ENCODE assay signal across 28 mouse cellular contexts in the genomic region with DNA sequence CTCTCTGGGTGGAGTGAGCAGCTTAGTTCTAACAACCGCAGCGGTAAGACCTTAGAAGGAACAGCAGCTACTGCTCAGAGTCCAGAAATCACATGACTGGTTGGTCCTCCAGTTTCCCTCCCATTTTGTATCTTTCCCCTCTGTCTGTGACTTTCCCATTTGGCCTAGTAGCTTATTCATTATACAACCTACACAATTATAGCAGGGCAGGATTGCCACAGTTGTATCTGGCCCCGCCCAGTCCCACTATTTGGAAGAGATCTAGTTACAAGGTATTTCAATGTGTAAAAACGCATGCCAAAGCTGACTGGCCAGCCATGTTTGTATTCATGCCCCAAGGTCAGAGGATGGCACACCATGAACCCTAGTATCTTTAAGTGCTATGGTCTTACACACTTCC. TPM values are rescaled to one million over a fixed set of nuclear protein-coding genes. Genes with fewer than 3 reads are reported as not detected.
DNase-seq lines count a peak whose midpoint lies in the region; TF ChIP-seq lines count a peak whose summit lies in the region.
"Had no signal": no experiment of that assay in that cellular context is flagged by ENCODE, and none has a peak within 500 bp of the region (broad histone marks: within the 10 kb centered on the region; RNA-seq: fewer than 3 reads in every experiment).

No protein-coding gene starts in this region.

- H3K27ac ChIP-seq in heart, adult 2 months, result peak overlapping the region; percentile 67
- peak overlapping the region; percentile 41; the same call in 1 of the 2 replicates for H3K27ac ChIP-seq in embryonic fibroblast, embryonic 13.5 days (ENCODE audit: insufficient read depth, low read length)
- H3K27ac ChIP-seq in small intestine, adult 2 months (ENCODE audit: insufficient read depth, low read depth, low read length), result peak overlapping the region; percentile 84
- H3K27ac ChIP-seq: embryonic facial prominence, embryonic 10.5 days; embryonic facial prominence, embryonic 15.5 days; forebrain, embryonic 13.5 days; hindbrain, embryonic 14.5 days; liver, embryonic 14.5 days; macrophage; midbrain, embryonic 13.5 days; stomach, embryonic 15.5 days had no signal

- TF ChIP-seq CTCF in heart, adult 2 months (IDR thresholded peaks at IDR 0.05), result no peak
- no peak for TF ChIP-seq CTCF in embryonic fibroblast, embryonic 13.5 days (IDR thresholded peaks at IDR 0.05; ENCODE audit: borderline replicate concordance, insufficient read depth, low read length)
- no peak for TF ChIP-seq CTCF in small intestine, adult 2 months (IDR thresholded peaks at IDR 0.05; ENCODE audit: extremely low read depth, insufficient read length, insufficient replicate concordance, low read depth, low read length)

- no peak for TF ChIP-seq POLR2A in heart, adult 2 months (IDR thresholded peaks at IDR 0.05; ENCODE audit: insufficient read depth, low read depth, low read length)
- no peak for TF ChIP-seq POLR2A in embryonic fibroblast, embryonic 13.5 days (IDR thresholded peaks at IDR 0.05; ENCODE audit: low read depth, low read length)
- no peak for TF ChIP-seq POLR2A in small intestine, adult 2 months (IDR thresholded peaks at IDR 0.05; ENCODE audit: low read depth, low read length)

- H3K4me3 ChIP-seq in heart, adult 2 months, result no peak overlapping the region
- H3K4me3 ChIP-seq in embryonic fibroblast, embryonic 13.5 days (ENCODE audit: insufficient read depth, low read length), result no peak overlapping the region
- H3K4me3 ChIP-seq in small intestine, adult 2 months (ENCODE audit: low read depth, low read length), result no peak overlapping the region
- H3K4me3 ChIP-seq: embryonic facial prominence, embryonic 10.5 days; embryonic facial prominence, embryonic 15.5 days; forebrain, embryonic 13.5 days; heart, embryonic 15.5 days; midbrain, embryonic 13.5 days; stomach, embryonic 15.5 days had no signal

- intact Hi-C loops in heart, adult 2 months (cut with DNase I), result no loop called here
- intact Hi-C loops in heart, postnatal 14 days (cut with DNase I), result loop anchor here (5.0 kb wide), 1 partner anchor 83 kb away; no protein-coding TSS in a partner anchor

- no peak for DNase-seq in heart, adult 2 months
- DNase-seq in heart, postnatal 14 days, result no peak
- peak; percentile 58 for DNase-seq in kidney, adult 9 months
- DNase-seq in kidney, adult 18-20 months, result no peak
- no peak for DNase-seq in thymus, postnatal 36 days
- DNase-seq: cerebellum, adult 18-20 months; cerebellum, postnatal 14 days; gastrocnemius, postnatal 25 days; heart, adult 11 months; kidney, postnatal 36 days; layer of hippocampus, postnatal 36 days; left cerebral cortex, postnatal 4 days; lung, adult 2 months; lung, postnatal 10 days; retina, postnatal 1 day; right cerebral cortex, postnatal 14 days; thymus, postnatal 25 days had no signal

- no peak for TF ChIP-seq EP300 in heart, adult 2 months (IDR thresholded peaks at IDR 0.05; ENCODE audit: insufficient read depth, low read depth, low read length)

- H3K4me1 ChIP-seq in heart, adult 2 months (ENCODE audit: control insufficient read depth, insufficient read depth, low read length), result peaks cover 8% of the 10 kb centered on the region
- peaks cover 15% of the 10 kb centered on the region; the same call in 1 of the 2 replicates for H3K4me1 ChIP-seq in embryonic fibroblast, embryonic 13.5 days (ENCODE audit: control insufficient read depth, insufficient read depth, low read length)
- peaks cover 22% of the 10 kb centered on the region for H3K4me1 ChIP-seq in small intestine, adult 2 months (ENCODE audit: control insufficient read depth, insufficient read depth, insufficient read length, low read length)
- H3K4me1 ChIP-seq: stomach, embryonic 15.5 days had no signal

- no peak overlapping the region for H3K9ac ChIP-seq in heart, adult 2 months (ENCODE audit: low read depth, low read length)
- H3K9ac ChIP-seq: embryonic facial prominence, embryonic 15.5 days; forebrain, embryonic 13.5 days; heart, embryonic 15.5 days; hindbrain, embryonic 14.5 days; liver, embryonic 14.5 days; midbrain, embryonic 13.5 days; stomach, embryonic 15.5 days had no signal

- 78% methylated on average over 4 of the region's 4 CpGs for WGBS in heart, adult 2 months
- 33% methylated on average over 4 of the region's 4 CpGs for WGBS in small intestine, adult 2 months

- H3K79me2 ChIP-seq in heart, adult 2 months (replicated peaks; ENCODE audit: control insufficient read depth, insufficient read depth, low read length), result no peaks in the 10 kb centered on the region

- H3K36me3 ChIP-seq in heart, adult 2 months (ENCODE audit: control insufficient read depth, insufficient read depth, low read length), result peaks cover 31% of the 10 kb centered on the region
- H3K36me3 ChIP-seq in small intestine, adult 2 months (ENCODE audit: control insufficient read depth, insufficient read depth, low read length), result peaks cover 90% of the 10 kb centered on the region
- H3K36me3 ChIP-seq: embryonic facial prominence, embryonic 15.5 days; stomach, embryonic 15.5 days had no signal

- H3K27me3 ChIP-seq in heart, adult 2 months (ENCODE audit: control insufficient read depth, insufficient read depth, low read length), result no peaks in the 10 kb centered on the region
- no peaks in the 10 kb centered on the region for H3K27me3 ChIP-seq in small intestine, adult 2 months (ENCODE audit: control insufficient read depth, insufficient read depth, low read length)
- H3K27me3 ChIP-seq: forebrain, embryonic 13.5 days; midbrain, embryonic 13.5 days; stomach, embryonic 15.5 days had no signal

RNA-seq across cellular contexts. Expression of a gene that starts 7.5 kb away (rescaled TPM):
- 100 to 1,000 TPM; 328 to 391 TPM for total RNA-seq in heart, adult 2 months (2021)
- 136 and 178 TPM in 2 replicates for polyA plus RNA-seq in heart, adult 2 months (2012; rRNA removed)
- total RNA-seq in heart, postnatal 14 days (2021), result 100 to 1,000 TPM; 452 to 466 TPM
- 35.4 and 37.2 TPM in 2 replicates for polyA plus RNA-seq in embryonic fibroblast, embryonic 13.5 days (2011; ENCODE audit: insufficient read length, low read depth, missing spikeins)
- polyA plus RNA-seq in small intestine, adult 2 months (2012; rRNA removed), result 204 and 369 TPM in 2 replicates
